Mouse (Mus musculus) E14TG2a.4 (cell line): ENCODE results near the gene D1Ertd622e.

Experiments
- CTCF ChIP-seq: conservative IDR thresholded peaks from 2 replicates; pipeline ENCODE4 v1.5.1; 2014; ENCODE audit warnings: low read length
- NANOG ChIP-seq: IDR thresholded peaks from 2 replicates; pipeline ENCODE4 v1.6.1; 2014; ENCODE audit warnings: borderline replicate concordance, low read length, mixed read lengths
- POU5F1 ChIP-seq: IDR thresholded peaks from 2 replicates; pipeline ENCODE4 v1.6.1; 2014; ENCODE audit warnings: low read length, borderline replicate concordance

GRCm38 (mm10) chr1:97603361-97603760, 58.5 kb downstream of the D1Ertd622e start:
- no peak for TF ChIP-seq CTCF
- TF ChIP-seq NANOG, result no peak
- no peak for TF ChIP-seq POU5F1
